Mouse (Mus musculus) naive thymus-derived CD4-positive, alpha-beta T cell, adult 2 months (primary cell): ENCODE measurements around the gene Hp.

Experiments used
- DNase-seq: peaks from one replicate; pipeline ENCODE4 v3.0.0-alpha.2; 2011; ENCODE audit warnings: low read depth

Hp gene

GRCm38 (mm10) chr8:109563881-109564280, 15.1 kb downstream of the Hp start:
- DNase-seq, result no peak

DNA sequence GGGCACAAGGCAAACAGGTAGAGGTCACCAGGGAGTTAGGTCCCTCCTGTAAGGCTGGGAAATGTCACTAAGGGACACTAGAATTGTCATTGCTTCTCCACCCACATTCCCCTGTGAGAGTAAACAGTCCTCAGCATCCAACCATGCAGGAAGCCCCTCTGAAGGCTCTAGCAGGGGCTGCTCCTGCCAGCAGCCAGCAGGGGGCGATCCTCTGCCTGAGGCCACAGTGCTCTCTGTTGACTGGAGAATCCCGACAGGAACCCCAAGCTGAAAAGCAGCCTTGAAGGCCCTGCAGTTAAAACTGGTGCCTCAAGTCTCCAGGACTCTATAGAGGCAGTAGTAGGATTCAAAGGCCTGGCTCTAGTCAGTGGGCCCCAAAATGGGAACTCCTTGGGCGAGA, 27.3 kb downstream of the Hp start:
- peak; percentile 25 for DNase-seq

DNA sequence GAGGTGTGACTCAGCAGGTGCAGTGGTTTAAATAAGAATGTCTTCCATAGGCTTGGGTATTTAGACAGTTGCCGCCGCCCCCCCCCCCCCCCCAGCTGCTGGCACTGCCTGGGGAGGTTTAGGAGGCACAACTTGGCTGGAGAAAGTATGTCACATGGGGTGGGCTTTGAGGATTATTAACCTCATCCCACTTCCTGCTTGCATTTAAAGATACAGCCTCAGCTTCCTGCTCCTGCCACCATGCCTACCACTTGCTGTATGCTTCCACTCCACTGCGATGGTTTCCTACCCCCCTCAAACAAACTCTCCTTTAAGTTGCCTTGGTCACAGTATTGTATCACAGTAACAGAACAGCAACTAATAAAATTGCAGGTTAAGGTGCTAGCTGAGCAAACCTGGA, 34.9 kb downstream of the Hp start:
- no peak for DNase-seq

GRCm38 (mm10) chr8:109542748-109543519, 36.0 kb downstream of the Hp start:
- DNase-seq, result no peak

- DNase-seq, result no peak
These were observed 36.8 kb downstream of the Hp start for GRCm38 (mm10) chr8:109542165-109542564.

- DNase-seq, result peak; percentile 59
These were observed 42.3 kb downstream of the Hp start for GRCm38 (mm10) chr8:109536703-109537102.

- peak; percentile 47 for DNase-seq
These were observed 43.6 kb downstream of the Hp start for GRCm38 (mm10) chr8:109535140-109535990.
